Mouse (Mus musculus) megakaryocyte-erythroid progenitor cell, adult 5 weeks (primary cell): ENCODE results near the gene Tpgs1. TPM values are rescaled to one million over a fixed set of nuclear protein-coding genes. Genes with fewer than 3 reads are reported as not detected.

Experiments used
- polyA plus RNA-seq: library from polyadenylated mRNA; stranded (reverse); fragments of >175 nt; gene quantifications from 2 replicates; pipeline ENCODE4 v1.2.3, GENCODE M21; 2012

Tpgs1 gene
- polyA plus RNA-seq, result 116 and 132 TPM in 2 replicates

DNA sequence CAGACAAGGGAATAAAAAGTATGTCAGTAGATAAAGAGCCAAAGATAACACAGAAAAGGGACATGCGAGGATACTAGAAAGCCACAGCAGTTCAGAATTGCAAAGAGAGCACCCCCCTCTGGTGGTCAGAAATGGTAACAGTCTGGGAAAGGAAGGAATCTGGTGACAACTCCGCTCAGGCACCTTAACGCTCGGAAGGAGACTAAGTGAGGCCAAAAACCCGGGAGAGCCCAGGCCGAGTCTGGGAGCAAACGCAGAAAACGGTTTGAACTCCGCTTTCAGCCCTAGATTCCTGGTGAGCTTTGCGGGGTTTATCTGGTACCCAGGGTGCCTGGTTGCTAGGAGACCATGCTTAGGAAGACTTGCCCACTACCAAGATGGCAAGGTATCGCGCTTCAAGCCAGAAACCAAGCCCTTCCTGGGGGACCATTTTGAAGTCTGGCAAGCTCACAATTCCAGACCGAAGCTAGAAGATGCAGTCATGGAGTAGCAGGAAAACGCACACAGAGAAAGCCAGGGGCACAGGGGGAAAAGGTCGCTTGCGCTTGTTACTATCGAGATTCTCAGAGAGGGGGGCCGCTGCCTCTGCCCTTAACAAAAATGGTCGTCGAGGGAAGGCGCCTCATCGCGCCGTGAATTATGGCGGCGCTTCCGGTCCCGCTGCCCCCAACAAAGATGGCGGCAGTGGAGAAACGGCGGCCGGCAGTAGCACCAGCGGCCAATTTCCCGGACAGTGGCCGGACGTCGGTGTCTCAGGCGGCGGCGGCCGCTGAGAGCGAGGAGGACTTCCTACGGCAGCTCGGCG, at the start of gene Tpgs1:
Gene Tpgs1 (plus strand): TSS at position 599 of the 805 bp plus-strand sequence.

DNA sequence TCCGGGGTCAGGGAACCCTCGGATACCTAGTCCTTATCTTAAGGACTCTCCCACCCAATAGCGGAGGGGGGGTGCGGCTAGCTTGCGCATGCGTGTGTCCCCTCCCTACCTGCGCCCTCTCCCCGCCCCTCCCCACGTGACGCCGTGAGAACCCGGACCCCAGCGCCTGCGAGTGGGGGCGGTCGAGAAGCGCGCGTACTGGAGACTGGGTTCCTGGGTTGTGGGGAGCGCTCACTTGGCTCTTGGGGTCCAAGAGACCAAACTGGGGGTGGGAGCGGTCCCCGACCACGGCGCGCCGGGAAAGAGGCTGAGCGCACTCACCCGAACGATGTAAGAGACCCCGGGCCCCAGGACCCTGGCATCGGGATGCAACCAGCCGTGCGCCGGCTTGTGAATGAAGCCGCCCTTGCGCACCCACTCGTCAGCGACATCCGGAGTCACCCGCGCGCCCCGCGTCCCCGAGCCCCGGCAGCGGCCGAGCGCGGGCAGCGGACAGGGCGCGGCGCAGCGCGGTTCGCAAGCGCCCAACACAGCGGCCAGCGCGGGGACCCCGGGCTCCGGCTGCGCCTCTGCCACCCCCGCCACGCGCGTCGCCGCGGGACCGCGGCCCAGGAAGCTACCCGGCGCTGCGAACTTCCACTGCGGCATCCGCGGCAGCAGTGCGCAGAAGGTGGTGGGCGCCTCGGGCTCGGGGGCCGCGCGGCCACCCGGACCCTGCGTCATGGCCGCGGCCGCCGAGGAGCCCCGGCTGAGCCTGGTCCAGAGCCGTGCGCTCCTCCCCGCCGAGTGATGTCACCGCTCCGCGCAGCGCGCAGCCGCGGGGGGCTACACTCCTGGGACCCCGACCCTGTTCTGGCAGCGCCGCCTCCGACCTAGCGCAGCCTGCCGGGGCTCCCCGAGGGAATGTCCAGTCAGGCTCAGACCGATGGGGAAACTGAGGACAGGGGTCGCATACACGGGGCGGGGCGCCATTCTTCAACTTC, 31.8 kb upstream of the Tpgs1 start, which contains the start of gene Shc2:
Gene Shc2 (minus strand): TSS at position 791 of the 983 bp plus-strand sequence.

DNA sequence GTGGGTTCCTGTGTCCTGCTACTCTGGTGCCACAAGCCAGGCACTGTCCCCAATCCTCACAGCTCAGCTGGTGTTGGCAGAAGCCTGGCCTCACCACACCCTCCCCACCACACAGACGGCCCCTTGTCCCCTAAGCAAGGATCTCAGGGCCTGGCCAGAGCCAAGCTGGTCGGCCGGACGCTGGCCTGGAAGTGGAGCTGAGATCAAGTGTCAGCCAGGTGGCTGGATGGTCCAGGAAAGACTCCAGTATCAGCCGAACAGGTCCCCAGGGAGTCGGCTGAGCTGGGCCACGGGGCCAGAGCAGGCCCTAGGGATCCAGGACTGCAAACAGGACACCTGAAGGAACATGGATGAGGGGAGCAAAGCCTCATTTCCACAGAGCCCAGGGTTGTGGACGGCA, 23.5 kb upstream of the Tpgs1 start, which contains the start of gene Odf3l2:
Gene Odf3l2 (minus strand): TSS at position 28 of the 400 bp plus-strand sequence.

DNA sequence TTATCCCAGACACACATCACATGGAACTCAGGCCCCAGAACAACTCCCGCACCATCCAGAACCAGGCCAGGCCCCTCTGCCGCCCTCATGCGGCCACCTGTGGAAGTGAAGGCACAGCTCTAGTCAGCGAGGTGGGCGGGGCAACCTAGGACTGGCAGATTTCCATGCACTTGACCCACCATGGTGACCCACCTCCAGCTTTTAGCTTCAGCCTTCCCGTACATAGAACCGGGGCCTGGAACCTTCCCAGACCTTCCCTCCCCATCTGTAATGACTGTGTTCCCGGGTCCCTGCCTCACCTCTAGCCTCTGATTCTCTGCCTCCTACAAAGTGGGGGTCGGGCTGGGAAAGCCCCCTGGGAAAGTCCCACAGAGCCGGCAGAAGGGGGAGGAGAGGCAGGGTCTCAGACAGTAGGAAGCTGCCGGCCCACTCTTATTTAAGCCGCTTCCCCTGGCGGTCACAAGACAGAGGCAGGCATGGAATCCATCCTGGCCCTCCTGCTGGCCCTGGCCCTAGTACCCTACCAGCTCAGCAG, 5.0 kb upstream of the Tpgs1 start, which contains the start of gene Madcam1:
Gene Madcam1 (plus strand): TSS at position 429 of the 535 bp plus-strand sequence.

DNA sequence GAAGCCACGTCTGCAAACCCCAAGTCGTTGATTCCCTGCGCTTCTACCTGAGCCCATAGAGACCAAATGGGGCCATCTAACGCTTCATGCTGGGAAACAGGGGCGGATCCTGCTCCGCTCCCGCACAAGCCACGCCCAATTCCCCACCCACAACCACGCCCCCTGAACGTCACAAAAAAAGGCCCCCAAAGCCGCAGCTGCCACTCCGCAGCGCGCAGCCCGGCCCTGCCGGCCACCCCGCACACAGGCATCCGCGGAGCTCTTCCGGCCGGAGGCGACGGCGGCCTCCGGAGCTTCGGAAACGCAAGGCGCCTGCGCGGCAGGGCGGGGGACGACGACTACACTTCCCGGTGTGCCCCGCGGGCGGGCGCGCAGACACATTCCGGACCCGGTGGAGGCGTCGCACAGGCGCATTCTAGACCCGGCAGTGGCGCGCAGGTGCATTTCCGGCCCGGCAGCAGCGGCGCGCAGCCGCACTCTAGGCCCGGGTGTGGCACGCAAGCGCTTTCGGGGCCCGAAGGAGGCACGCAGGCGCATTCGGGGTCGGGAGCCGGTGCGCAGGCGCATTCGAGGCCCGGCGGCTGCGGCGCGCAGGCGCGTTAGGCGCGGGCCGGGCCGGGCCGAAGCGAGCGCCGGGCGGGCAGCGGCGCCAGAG, 12.5 kb downstream of the Tpgs1 start, which contains the start of gene Cdc34:
Gene Cdc34 (plus strand): TSS at position 605 of the 655 bp plus-strand sequence.

DNA sequence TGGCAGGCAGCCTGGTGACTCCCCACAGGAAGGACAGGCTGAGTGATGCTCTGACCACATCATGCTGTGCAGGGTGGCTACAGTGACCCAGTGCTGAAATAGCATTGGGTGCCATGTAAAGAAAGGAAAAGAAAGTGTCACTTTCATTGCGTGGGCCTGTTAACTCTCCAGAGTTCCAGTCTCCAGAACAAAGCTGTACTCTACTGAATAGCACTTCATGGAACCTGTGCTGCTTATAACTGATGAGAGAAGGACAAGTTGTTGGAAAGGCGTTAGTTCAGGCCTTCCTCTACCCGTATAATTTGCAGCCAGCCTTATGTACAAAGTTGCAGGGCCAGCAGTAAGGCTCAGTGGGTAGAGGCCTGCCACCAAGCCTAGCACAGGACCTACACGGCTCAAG, 19.6 kb downstream of the Tpgs1 start, which contains the start of gene Gzmm:
Gene Gzmm (plus strand): TSS at position 301 of the 400 bp plus-strand sequence.

DNA sequence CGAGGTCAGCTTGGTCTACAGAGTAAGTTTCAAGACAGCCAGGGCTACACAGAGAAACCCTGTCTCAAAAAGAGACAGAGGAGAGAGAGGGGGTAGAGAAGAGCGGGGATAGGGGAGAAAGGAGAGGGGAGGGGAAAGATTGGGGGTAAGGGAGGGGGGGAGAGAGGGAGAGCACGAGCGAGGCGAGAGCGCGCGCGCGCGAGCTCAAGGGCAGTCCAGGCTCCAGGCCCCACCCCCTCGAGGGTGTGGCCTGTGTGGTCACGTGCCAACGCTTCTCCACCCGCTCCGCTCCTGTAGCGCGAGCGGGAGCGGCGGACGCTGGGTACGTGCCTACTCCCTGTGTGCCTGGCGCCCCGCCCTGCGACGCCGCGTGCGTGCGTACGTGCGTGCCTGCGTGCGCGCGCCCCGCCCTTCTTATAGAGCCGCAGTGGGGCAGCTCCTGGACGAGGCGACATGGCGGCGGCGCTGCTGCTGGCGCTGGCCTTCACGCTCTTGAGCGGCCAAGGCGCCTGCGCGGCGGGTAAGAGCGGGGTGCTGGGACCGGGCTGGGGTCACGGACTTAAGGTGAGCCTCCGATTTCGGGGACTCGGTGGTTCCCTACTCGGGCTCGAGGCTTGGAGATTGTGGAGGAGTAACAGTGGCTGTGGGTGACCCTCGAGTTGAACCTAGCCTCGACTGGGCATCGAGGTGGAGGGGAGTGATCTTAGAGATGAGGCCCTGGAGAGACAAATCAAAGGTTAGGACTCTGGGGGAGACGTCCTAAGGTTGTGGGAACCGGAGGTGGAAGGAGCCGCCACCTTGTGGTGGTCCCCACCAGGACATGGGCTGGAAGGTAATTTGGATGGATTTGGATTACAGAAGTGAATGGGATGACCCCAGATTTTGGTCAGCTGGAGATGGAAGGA, 35.1 kb downstream of the Tpgs1 start, which contains the start of gene Bsg:
Gene Bsg (plus strand): TSS at position 427 of the 905 bp plus-strand sequence.

DNA sequence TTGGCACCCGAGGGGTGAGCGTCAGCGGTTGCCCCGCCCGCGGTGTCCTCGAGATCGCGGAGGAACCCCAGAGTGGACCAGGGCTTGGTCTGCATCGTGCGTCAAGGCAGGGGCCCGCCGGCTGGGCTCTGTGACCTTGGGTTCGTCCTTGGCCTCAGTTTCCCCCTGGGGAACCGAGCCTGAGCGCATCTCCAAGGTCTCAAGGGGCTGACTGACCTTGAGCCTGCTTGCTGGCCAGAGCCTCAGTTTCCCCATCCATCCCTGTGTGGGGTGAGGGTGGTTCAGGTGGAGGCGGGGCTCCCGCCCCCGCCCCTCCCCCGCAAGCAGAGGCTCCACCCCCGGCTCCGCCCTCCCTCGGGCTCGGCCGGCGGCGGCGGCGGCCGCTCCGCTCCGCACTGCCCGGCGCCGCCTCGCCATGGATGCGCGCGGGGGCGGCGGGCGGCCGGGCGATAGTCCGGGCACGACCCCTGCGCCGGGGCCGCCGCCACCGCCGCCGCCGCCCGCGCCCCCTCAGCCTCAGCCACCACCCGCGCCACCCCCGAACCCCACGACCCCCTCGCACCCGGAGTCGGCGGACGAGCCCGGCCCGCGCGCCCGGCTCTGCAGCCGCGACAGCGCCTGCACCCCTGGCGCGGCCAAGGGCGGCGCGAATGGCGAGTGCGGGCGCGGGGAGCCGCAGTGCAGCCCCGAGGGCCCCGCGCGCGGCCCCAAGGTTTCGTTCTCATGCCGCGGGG, 47.3 kb downstream of the Tpgs1 start, which contains the start of gene Hcn2:
Gene Hcn2 (plus strand): TSS at position 381 of the 734 bp plus-strand sequence.

Other genes starting within 250 kb of the Tpgs1 start
- 0.02 TPM in 1 of 2 replicates, not detected in the other for gene Vmn2r83, start 200.6 kb upstream of the Tpgs1 start, polyA plus RNA-seq
- gene Plpp2, start 135.6 kb upstream of the Tpgs1 start, polyA plus RNA-seq, result 14.9 and 15.0 TPM in 2 replicates
- gene Mier2, start 114.2 kb upstream of the Tpgs1 start, polyA plus RNA-seq, result 67.4 and 77.1 TPM in 2 replicates
- gene Theg, start 82.0 kb upstream of the Tpgs1 start, polyA plus RNA-seq, result not detected in 2 replicates
- not detected in 2 replicates for gene C2cd4c, start 55.3 kb upstream of the Tpgs1 start, polyA plus RNA-seq
- gene Shc2, start 31.5 kb upstream of the Tpgs1 start, polyA plus RNA-seq, result not detected in 2 replicates
- gene Odf3l2, start 23.6 kb upstream of the Tpgs1 start, polyA plus RNA-seq, result not detected in 2 replicates
- gene Madcam1, start 4.8 kb upstream of the Tpgs1 start, polyA plus RNA-seq, result 0.12 and 0.15 TPM in 2 replicates
- gene Cdc34, start 12.8 kb downstream of the Tpgs1 start, polyA plus RNA-seq, result 250 and 260 TPM in 2 replicates
- gene Gzmm, start 19.7 kb downstream of the Tpgs1 start, polyA plus RNA-seq, result 1.2 and 1.3 TPM in 2 replicates
- 829 and 893 TPM in 2 replicates for gene Bsg, start 35.1 kb downstream of the Tpgs1 start, polyA plus RNA-seq
- 1.00 and 1.2 TPM in 2 replicates for gene Hcn2, start 47.3 kb downstream of the Tpgs1 start, polyA plus RNA-seq
- 34.1 and 38.0 TPM in 2 replicates for gene Polrmt, start 77.2 kb downstream of the Tpgs1 start, polyA plus RNA-seq
- not detected in 2 replicates for gene Fgf22, start 85.7 kb downstream of the Tpgs1 start, polyA plus RNA-seq
- 324 and 356 TPM in 2 replicates for gene Rnf126, start 97.6 kb downstream of the Tpgs1 start, polyA plus RNA-seq
- gene Fstl3, start 107.9 kb downstream of the Tpgs1 start, polyA plus RNA-seq, result 4.6 and 5.4 TPM in 2 replicates
- 34.9 and 51.7 TPM in 2 replicates for gene Prss57, start 121.6 kb downstream of the Tpgs1 start, polyA plus RNA-seq
- gene Palm, start 124.2 kb downstream of the Tpgs1 start, polyA plus RNA-seq, result 290 and 348 TPM in 2 replicates
- 0.04 and 0.30 TPM in 2 replicates for gene Misp, start 151.6 kb downstream of the Tpgs1 start, polyA plus RNA-seq
- 1,442 and 1,522 TPM in 2 replicates for gene Ptbp1, start 185.1 kb downstream of the Tpgs1 start, polyA plus RNA-seq
- gene Prtn3, start 205.1 kb downstream of the Tpgs1 start, polyA plus RNA-seq, result 5,178 and 10,445 TPM in 2 replicates
- 288 and 339 TPM in 2 replicates for gene Plppr3, start 205.3 kb downstream of the Tpgs1 start, polyA plus RNA-seq
- 4,000 and 7,851 TPM in 2 replicates for gene Elane, start 216.9 kb downstream of the Tpgs1 start, polyA plus RNA-seq
- 0.94 and 1.3 TPM in 2 replicates for gene Cfd, start 221.5 kb downstream of the Tpgs1 start, polyA plus RNA-seq
- 69.1 and 76.6 TPM in 2 replicates for gene Med16, start 239.6 kb downstream of the Tpgs1 start, polyA plus RNA-seq
- 2.1 TPM in 1 of 2 replicates, not detected in the other for gene Gm26602, start 241.5 kb downstream of the Tpgs1 start, polyA plus RNA-seq
- 0.41 and 0.64 TPM in 2 replicates for gene Kiss1r, start 247.6 kb downstream of the Tpgs1 start, polyA plus RNA-seq